Mouse (Mus musculus): Measurements from ENCODE around the gene Artn.

The Artn gene

DNA sequence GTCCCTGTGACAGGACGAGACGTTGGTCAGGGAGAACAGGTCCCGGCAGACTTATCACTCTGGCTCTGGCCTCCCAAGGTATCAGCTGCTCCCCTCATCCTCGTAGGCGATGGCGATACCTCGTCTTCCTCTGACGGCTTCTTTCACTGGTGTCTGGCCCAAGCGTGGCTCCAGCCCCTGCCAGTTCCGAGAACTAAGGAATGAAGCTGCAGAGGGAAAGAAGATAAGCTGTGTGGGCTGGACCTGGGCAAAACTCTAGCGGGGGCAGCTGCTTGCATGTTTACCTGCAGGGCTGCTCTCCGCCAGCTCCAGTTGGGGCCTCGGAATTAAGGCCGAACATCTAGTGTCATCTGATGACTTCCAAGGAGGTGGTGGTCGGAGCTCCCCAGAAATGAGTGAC is 40.1 kb downstream of the Artn start:
- DNase-seq (ENCODE audit: low spot score): no peak

DNA sequence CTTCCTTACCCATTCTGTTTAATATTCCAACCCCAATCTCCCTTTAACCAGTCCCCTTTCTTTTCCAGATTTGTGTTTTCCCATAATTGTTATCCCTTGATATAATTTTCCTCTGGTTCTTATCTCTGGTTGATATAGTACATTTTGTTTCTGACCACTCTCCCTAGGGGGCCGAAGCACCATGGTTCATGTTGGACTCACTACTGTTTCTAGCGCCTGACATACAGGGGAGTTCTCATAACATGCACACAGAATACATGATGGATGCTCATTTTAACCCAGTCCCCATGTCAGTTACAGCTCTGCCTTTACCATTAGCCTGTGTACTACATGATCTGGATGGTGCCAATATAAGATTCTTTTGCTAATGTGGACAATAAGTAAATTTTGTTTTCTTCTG is 41.6 kb downstream of the Artn start:
- no peak for DNase-seq (ENCODE audit: low spot score)

DNA sequence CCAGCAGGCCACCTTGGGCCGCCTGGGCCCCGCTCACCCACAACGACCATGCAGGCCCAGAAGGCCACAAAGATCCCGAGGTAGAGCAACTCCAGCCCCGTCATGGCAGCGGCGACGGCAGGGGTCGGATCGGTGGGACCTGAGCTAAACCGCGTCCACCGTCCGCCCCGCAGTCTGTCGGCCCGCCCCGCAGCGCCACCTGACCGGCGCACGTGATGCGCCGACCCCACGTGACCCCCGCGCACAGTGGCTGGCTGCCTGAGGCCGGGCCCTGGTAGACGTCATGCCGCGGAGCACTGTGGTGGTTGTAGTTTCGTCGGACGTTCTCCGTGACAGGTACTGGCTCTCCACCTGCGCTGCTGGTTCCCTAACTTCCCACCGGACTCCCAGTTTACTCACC is 42.4 kb downstream of the Artn start, which contains the start of gene Atp6v0b:
Gene Atp6v0b (minus strand): TSS at position 201 of the 400 bp plus-strand sequence.
- peak; percentile 92 for DNase-seq (ENCODE audit: low spot score)

DNA sequence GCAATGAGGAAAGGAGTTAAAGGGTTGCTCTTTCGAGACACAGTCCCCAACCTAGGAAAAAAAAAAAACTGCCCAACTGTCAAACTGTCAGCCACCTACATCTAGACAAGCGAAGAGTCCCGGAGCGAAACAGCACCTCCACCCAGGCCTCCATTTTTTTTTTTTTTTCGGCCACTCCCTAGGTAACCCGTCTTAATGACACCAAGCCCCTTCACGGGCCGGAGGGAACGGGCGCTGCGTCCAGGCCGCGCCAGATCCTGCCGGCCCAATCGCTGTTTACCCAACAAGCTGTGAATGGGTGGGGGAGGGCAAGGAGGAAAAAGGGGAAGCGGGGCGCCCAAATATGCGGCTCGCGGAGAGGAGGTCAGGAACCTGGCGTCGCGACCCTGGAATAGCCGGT is 42.9 kb downstream of the Artn start:
- no peak for DNase-seq (ENCODE audit: low spot score)

DNA sequence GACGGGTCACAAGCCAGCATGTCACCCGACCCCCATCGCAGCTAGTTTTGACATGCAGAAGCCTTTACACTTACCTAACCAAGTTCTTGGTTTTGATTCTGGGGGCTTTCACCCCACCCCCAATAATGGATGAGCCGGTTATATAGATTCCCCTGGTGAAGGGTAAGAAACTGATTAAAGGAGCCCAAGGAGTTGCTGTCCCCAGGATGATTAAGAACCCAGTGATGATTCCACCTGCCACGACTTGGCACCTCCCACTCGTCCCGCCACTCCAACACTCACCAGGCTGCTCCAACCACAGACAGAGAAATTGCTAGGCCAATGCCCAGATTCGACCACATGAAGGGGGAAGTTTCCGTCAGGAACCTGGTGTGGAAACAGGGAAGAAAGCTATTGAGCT is 43.6 kb downstream of the Artn start:
- DNase-seq (ENCODE audit: low spot score): no peak

DNA sequence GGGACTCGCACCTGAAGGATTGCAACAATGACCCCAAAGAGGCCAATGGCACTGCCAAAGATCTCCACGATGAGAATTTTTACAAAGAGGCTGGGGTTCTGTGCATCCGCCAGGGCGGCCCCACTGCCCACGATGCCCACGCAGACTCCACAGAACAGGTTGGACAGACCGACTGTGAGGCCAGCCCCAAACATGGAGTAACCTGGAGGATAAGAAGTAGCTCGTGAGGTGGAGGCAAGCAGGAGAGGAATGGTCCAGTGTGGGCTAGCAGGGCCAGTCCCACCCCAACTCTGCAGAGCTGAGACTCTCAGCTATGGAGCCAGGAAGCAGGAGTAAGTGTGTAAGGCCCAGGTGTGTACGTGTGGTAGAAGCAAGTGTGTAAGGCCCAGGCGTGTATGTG is 44.5 kb downstream of the Artn start:
- DNase-seq (ENCODE audit: low spot score): no peak

DNA sequence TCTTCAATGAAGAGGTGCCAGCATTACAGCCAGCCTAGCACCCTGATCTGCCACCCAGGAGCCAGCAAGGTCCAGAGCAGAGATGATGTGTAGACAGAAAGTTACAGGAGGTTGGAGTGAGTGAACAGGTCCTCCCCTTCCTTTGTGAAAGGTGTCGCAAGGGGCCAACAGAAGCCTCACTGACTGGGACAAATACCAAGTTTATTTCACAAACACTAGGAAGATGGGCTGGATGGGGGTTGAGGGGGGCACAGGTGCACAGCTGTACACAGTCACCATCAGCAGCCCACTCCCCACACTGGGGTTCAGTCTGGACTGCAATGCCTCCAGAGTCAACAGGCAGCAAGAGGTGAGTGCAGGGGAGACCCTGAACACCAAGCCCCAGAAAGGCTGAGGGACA is 45.4 kb downstream of the Artn start:
- no peak for DNase-seq (ENCODE audit: low spot score)

DNA sequence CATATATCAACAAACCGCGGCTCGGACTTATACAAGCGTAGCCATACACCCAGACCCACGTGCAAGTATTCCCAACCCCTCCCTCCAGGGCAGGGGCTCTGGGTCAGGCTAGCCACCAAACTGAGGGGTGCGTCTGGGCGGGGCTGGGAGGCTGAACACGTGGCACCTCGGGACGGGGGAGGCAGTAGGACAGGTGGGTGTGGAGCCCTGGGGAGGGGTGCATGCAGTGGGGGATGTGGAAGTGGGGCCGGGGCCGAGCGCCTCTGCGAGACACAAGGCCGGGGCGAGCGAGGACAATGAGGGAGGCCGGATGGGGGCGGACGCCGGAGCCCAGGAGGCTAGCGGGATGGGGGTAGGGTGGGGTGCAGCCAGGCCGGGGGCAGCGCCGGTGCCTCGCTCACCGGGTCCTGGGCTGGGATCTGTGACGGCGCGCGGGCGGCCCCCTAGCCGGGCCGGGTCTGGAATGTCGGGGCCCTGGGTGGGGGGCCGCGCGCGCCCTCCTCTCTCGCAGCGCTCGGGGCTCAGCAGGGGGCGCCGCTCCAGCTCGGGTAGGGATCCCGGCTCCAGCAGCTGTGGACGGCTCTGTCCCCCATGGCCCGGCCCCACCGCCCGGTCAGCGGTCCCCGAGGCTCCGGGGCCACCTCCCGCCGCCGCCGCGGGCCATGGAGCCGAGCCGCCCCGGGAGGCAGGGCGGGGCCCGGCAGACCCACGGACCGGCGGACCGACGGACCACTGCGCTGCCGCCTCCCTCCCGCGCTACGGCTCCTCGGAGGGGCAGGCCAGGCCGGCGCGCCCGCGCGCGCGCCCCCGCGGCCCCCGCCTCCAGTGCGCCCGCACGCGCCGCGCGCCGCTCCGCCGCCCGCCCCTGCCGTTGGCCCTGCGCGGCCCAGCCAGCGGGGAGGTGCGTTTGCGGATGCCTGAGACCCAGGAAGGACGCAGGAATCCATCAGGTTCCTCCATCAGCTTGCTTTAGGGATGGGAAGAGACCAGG is 46.6 kb downstream of the Artn start, which contains the start of gene B4galt2:
Gene B4galt2 (minus strand): TSS at position 787 of the 991 bp plus-strand sequence.
- DNase-seq (ENCODE audit: low spot score): peak; percentile 75

DNA sequence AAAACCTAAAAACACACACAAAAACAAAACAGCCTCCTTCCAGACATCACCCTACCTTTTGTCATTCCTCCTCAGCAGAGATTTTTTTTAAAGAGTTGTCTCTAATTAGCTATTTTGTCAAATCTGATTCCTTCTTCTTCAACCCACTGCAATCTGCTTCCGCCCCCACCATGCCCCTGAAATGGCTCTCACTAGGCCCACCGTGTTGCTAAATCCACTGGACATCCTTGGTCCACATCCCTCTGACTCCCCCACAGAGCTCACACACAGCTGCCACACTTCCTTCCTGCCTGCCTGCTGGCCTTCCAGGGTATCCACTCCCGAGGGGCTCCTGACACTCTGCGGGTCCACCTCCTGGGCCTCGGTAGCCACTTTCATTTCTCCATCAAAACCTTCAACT is 50.9 kb downstream of the Artn start:
- DNase-seq (ENCODE audit: low spot score): no peak

DNA sequence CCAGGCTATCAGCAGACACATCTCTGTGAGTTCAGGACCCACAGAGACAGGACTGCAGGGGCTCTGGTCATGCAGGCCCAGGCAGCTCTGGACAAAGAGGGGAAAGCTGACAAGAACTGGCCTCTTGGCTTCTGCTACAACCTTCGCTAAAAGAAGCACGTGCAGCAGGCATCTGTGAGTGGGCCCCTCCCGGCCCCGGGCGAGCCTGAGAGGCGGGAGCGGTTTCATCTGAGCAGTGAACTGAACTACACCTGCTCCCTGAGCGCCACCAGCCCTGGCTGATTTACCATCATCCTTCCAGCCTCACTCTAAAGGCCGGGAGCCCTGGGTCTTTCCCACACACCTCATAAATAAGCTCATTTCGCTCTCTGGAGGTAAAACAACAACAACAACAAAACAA is 51.3 kb downstream of the Artn start:
- no peak for DNase-seq (ENCODE audit: low spot score)

Data from ovary, postnatal 36 days (tissue).